Mouse (Mus musculus) limb, embryonic 14.5 days (tissue): ENCODE results near the gene AI481877. TPM values are rescaled to one million over a fixed set of nuclear protein-coding genes. Genes with fewer than 3 reads are reported as not detected.

Source experiments
- ATAC-seq: fragments of 200-750 bp; cut with Nextera tagmentation; 2 replicates; pipeline ENCODE4 v1.8.0; 2017; ENCODE audit warnings: low read depth, moderate number of reproducible peaks, moderate TSS enrichment; ENCODE audit not compliant: low FRiP score
- DNase-seq: peaks from one replicate; pipeline ENCODE4 v3.0.0-alpha.2; 2015; ENCODE audit warnings: low spot score
- H3K27ac ChIP-seq: fragments of 300-500 bp; sonication (generic); replicated peaks from 2 replicates; pipeline ENCODE4 v1.5.1; 2014; ENCODE audit warnings: low read depth, mild to moderate bottlenecking, low read length, moderate library complexity, mixed read lengths
- H3K27me3 ChIP-seq: fragments of 300-500 bp; sonication (generic); 2 replicates; pipeline ENCODE4 v1.6.1; 2014; ENCODE audit warnings: low read length, mixed read lengths; ENCODE audit not compliant: control insufficient read depth, insufficient read depth
- H3K36me3 ChIP-seq: fragments of 300-500 bp; sonication (generic); 2 replicates; pipeline ENCODE4 v1.6.1; 2014; ENCODE audit warnings: mild to moderate bottlenecking, low read length, moderate library complexity, mixed read lengths; ENCODE audit not compliant: control insufficient read depth, insufficient read depth
- H3K4me1 ChIP-seq: fragments of 300-500 bp; sonication (generic); 2 replicates; pipeline ENCODE4 v1.6.1; 2014; ENCODE audit warnings: antibody characterized with exemption, low read length, mixed read lengths; ENCODE audit not compliant: control insufficient read depth, insufficient read depth
- H3K4me2 ChIP-seq: fragments of 300-500 bp; sonication (generic); replicated peaks from 2 replicates; pipeline ENCODE4 v1.6.1; 2014; ENCODE audit warnings: low read depth, mild to moderate bottlenecking, low read length, moderate library complexity; ENCODE audit not compliant: severe bottlenecking
- H3K4me3 ChIP-seq: fragments of 300-500 bp; sonication (generic); replicated peaks from 2 replicates; pipeline ENCODE4 v1.5.1; 2014; ENCODE audit warnings: low read length
- H3K9ac ChIP-seq: fragments of 300-500 bp; sonication (generic); 2 replicates; pipeline ENCODE4 v1.6.1; 2014; ENCODE audit warnings: mild to moderate bottlenecking, low read depth, low read length, moderate library complexity; ENCODE audit not compliant: severe bottlenecking
- H3K9me3 ChIP-seq: fragments of 300-500 bp; sonication (generic); 2 replicates; pipeline ENCODE4 v1.6.1; 2016; ENCODE audit warnings: low read length; ENCODE audit not compliant: control insufficient read depth
- POLR2A ChIP-seq: fragments of 200-500 bp; IDR thresholded peaks from 2 replicates; pipeline ENCODE4 v1.8.0; 2012; ENCODE audit warnings: inconsistent platforms, mild to moderate bottlenecking, moderate library complexity, borderline replicate concordance; ENCODE audit not compliant: insufficient read depth, insufficient read length; ENCODE audit errors: extremely low read depth
- WGBS: fragments of 180-500 bp; shearing (Covaris S2); extraction: QIAGEN DNeasy Blood & Tissue Kit; methylation state at CpG from one replicate; pipeline ENCODE4 v1.1.7; 2014; 5-methylcytosine and 5-hydroxymethylcytosine counted together
- polyA plus RNA-seq, 2 experiments: library from polyadenylated mRNA; depleted of rRNA in 1 of 2; stranded (reverse) in 1 of 2; unstranded in 1 of 2; fragments of >200 nt; fragmentation: Nextera tagmentation in 1 of 2; extraction: Ambion mirVana in 1 of 2; gene quantifications; 2 replicates each; pipeline versions ENCODE4 v1.2.1 to v1.2.3; 2012 to 2014

The AI481877 gene
- polyA plus RNA-seq, 2 experiments = not detected

DNA sequence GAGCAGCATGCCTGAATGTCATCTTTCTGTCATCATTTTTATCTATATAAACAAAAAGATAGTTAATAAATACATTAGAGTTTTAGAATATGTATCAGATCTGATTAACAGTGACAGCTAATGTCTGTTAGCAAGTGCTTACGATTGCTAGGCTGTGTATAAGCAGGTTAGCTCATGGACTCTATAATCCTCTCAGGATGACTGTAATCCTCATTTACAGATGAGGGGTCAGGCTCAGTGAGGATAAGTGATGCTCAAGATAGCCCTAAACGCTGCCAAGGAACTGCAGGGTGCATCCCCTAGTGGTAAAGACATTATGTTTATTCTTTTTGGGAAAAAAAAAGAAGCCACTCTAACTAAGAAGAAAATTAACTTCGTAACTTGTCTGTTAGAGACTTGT is 69.5 kb downstream of the AI481877 start:
- H3K4me2 ChIP-seq = no peak overlapping the region
- WGBS = 59% methylated on average over 3 of the region's 3 CpGs
- H3K9me3 ChIP-seq = no peaks in the 10 kb centered on the region
- H3K9ac ChIP-seq = no peak overlapping the region
- TF ChIP-seq POLR2A = no peak
- no peaks in the 10 kb centered on the region for H3K4me1 ChIP-seq
- ATAC-seq = no peak
- H3K4me3 ChIP-seq = no peak overlapping the region
- DNase-seq = no peak
- no peaks in the 10 kb centered on the region for H3K27me3 ChIP-seq
- H3K27ac ChIP-seq = no peak overlapping the region
- H3K36me3 ChIP-seq = no peaks in the 10 kb centered on the region

GRCm38 (mm10) chr4:59062526-59062925 is 76.3 kb downstream of the AI481877 start:
- no peaks in the 10 kb centered on the region for H3K27me3 ChIP-seq
- no peaks in the 10 kb centered on the region for H3K36me3 ChIP-seq
- H3K27ac ChIP-seq = no peak overlapping the region
- H3K4me2 ChIP-seq = no peak overlapping the region
- no peaks in the 10 kb centered on the region for H3K4me1 ChIP-seq
- no peak for DNase-seq
- no peak overlapping the region for H3K9ac ChIP-seq
- H3K9me3 ChIP-seq = no peaks in the 10 kb centered on the region
- no peak overlapping the region for H3K4me3 ChIP-seq
- TF ChIP-seq POLR2A = no peak
- no peak for ATAC-seq
- 67% methylated on average over 12 of the region's 12 CpGs for WGBS

DNA sequence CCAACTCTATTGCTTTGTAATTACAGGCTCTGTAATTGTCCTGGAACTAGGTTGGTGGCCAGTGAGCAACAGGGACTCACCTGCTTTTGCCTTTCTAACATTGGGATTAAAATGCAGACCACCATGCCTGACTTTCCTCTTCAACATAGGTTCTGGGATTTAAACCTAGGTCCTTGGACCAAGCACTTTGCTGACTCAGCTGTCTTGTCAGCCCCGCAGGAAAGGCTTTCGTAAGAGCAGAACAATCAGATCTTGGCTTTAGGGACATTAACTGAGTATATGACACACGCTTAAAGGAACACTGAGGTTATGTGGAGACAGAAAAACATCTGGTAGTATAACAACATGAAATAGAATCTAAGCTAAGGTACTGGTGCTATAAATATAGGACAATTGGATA is 80.9 kb downstream of the AI481877 start:
- no peak overlapping the region for H3K27ac ChIP-seq
- no peaks in the 10 kb centered on the region for H3K36me3 ChIP-seq
- DNase-seq = no peak
- ATAC-seq = no peak
- 81% methylated on average over 3 of the region's 3 CpGs for WGBS
- H3K4me2 ChIP-seq = no peak overlapping the region
- no peaks in the 10 kb centered on the region for H3K9me3 ChIP-seq
- H3K4me1 ChIP-seq = no peaks in the 10 kb centered on the region
- TF ChIP-seq POLR2A = no peak
- H3K9ac ChIP-seq = no peak overlapping the region
- no peak overlapping the region for H3K4me3 ChIP-seq
- no peaks in the 10 kb centered on the region for H3K27me3 ChIP-seq

GRCm38 (mm10) chr4:59051081-59051480 is 87.7 kb downstream of the AI481877 start:
- Histone ChIP-seq H3K36me3 (no peaks in the 10 kb centered on the region), H3K27ac (no peak overlapping the region), H3K4me1 (no peaks in the 10 kb centered on the region), H3K4me3 (no peak overlapping the region), H3K9me3 (no peaks in the 10 kb centered on the region), H3K4me2 (no peak overlapping the region), H3K9ac (no peak overlapping the region), H3K27me3 (no peaks in the 10 kb centered on the region)
- ATAC-seq = no peak
- 87% methylated on average over 1 of the region's 1 CpGs for WGBS
- DNase-seq = no peak
- no peak for TF ChIP-seq POLR2A

GRCm38 (mm10) chr4:59047222-59047621 is 91.6 kb downstream of the AI481877 start:
- H3K27ac ChIP-seq = no peak overlapping the region
- no peak for DNase-seq
- H3K4me1 ChIP-seq = no peaks in the 10 kb centered on the region
- no peak overlapping the region for H3K9ac ChIP-seq
- WGBS = 30% methylated on average over 3 of the region's 3 CpGs
- no peak overlapping the region for H3K4me2 ChIP-seq
- no peak for ATAC-seq
- no peaks in the 10 kb centered on the region for H3K9me3 ChIP-seq
- no peak for TF ChIP-seq POLR2A
- no peaks in the 10 kb centered on the region for H3K27me3 ChIP-seq
- H3K4me3 ChIP-seq = no peak overlapping the region
- H3K36me3 ChIP-seq = 0 out of 2 replicates have a peak, but pooled peaks cover 6% of the 10 kb centered on the region

GRCm38 (mm10) chr4:59043891-59044290 is 94.9 kb downstream of the AI481877 start:
- Histone ChIP-seq H3K36me3 (peaks cover 30% of the 10 kb centered on the region), H3K9ac (no peak overlapping the region), H3K27ac (no peak overlapping the region), H3K4me2 (no peak overlapping the region), H3K9me3 (no peaks in the 10 kb centered on the region), H3K4me1 (no peaks in the 10 kb centered on the region), H3K27me3 (no peaks in the 10 kb centered on the region), H3K4me3 (no peak overlapping the region)
- ATAC-seq (no peak), DNase-seq (no peak)
- 88% methylated on average over 6 of the region's 6 CpGs for WGBS
- no peak for TF ChIP-seq POLR2A
